Mouse (Mus musculus) layer of hippocampus, postnatal 14 days (tissue): Measurements from ENCODE around the gene Syk. TPM values are rescaled to one million over a fixed set of nuclear protein-coding genes. Genes with fewer than 3 reads are reported as not detected.

Source experiments
- DNase-seq, 2 experiments: peaks; one replicate each; pipeline ENCODE4 v3.0.0; 2021 to 2022; ENCODE audit warnings: low spot score in 2 of 2, mixed read lengths in 1 of 2
- total RNA-seq, 2 experiments: library from RNA; stranded (reverse); gene quantifications; 2 replicates each; pipeline ENCODE4 v1.2.3; 2021

The Syk gene
- total RNA-seq, 2 experiments from 2014 or later: 4.7 to 5.6 TPM

DNA sequence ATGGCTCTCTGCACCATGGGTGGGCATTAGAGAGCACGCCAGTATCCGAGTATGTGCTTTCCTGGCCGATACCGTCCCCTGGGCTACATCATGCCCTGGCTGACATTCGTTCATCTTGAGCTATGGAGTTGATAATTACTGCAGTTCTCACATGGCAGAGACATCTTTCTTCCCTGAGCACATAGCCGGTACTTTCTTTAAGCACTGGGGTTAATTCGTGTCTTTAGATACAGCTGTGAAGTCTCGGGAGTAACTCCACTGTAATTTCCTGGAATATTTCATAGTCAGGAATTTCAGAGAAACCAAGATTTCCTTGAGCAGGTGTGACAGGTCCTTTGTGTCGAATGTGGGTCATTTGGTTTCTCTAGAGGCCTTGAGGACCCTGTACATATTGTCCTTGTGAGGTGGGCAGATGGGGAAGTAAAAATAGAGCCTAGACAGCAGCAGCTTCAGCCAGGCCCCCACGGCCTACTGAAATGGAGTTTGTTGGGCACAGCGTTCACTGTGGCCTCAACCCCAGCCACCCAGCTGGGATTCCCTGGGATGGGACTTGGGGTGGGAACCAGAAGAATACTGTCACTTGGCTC, 14.2 kb downstream of the Syk start:
- no peak for DNase-seq

DNA sequence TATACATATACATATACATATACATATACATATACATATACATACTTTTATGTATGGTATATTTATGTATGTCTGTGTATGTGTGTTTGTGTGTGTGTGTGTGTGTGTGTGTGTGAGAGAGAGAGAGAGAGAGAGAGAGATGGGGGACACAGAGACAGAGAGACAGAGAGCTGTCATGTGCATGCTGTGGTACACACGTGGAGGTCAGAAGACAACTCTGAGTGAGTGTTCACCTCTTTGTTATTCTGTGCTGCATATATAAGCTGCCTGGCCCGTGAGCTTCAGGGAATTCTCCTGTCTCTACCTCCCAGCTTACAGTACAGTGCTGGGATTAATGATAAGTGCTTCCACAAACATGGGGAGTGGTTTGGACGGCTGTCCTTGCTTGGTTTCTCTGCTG, 15.3 kb downstream of the Syk start:
- no peak for DNase-seq

DNA sequence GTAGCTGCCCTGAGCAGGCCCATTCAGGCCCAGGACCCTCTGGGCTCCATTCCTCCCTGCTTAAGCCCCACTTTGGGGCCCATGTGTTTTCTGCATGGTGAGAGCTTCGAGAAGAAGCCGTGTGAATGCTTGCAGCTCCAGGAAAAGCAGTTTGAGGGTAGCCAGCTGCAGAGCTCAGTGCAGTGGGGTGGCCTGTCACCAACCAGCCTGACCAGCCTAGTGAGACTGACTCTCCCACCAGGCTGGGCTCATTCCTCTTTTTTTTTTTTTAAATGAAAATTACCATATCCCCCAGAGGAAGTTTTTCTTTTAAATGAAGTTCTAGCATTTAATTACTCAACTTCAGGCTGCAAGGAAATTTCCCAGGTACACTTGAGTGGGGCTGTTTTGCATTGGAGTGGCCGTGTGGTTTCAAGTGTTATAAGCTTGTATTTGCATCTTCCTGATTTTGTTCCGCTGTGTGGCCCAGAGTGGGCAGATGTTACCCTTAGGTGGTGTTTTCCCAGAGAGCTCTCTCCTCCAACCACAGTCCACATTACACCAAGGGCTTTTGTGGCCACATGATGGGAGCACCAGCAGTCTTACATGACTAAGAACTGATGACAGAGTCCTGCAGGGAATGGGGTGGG, 17.2 kb downstream of the Syk start:
- no peak for DNase-seq

DNA sequence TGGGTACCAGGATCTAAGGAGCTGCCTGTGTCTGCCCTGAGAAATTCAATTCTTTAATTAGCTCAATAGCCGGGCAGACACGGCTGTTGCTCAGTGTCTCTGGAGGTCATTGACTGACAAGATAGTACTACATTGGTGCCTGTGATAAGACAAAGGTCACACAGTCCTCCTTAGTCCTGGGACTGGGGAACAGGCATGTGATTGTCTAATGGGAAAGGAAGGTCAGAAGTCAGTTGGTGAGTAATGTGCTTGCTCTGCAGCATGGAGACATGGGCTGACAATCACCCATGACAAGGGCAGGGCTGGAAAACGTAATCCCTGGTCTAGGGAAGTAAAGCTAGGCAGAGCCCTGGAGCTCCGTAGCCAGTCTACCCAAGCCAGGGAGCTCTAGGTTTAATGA, 19.8 kb downstream of the Syk start:
- DNase-seq: no peak

DNA sequence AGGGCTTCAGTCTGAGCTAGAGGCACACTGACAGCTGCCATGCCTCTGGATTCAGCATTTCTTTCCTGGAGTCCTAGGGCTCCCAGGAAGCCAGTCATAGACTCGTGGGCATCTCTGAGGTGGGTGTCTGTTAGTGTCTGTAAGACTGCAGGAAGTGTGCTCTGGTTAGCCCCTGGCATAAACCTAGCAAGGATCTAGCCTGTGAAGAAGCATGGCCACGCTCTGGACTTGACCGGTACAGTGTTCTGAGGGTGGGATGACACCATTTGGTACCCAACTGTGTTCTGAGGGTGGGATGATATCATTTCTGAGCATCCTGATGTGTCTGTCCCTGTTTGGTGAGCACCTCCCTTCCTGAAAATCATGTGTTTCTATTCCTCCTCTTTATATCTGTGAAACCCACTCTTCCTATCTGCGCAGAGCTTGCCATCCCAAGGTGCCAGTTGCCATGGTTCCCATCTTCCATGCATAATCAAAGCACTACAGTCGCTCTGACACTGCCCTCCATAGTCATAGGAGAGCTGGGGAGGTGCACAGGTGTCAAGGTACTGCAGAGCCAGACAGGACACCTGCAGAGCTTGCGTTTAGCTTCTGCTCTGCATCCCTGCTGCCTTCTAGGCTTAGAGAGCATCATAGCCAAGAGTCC, 20.9 kb downstream of the Syk start:
- DNase-seq: no peak

DNA sequence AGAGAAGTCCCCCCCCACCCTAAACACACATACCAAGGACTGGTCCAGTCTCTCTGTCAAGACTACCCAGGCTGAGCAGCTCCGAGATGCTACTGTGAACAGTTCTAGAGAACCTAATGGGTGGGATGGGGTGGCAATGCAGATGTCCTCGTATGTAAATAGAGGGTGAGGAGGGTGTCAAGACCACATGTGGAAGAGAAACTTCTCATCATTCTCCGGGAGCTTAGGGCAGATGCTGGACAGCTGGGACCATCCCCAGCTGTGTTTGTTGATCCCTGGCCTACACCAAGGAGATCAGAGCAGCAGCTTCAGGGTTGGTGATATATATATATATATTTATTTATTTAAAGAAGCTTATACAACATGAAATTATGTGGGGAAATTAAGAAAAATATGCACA, 22.0 kb downstream of the Syk start:
- DNase-seq: no peak

DNA sequence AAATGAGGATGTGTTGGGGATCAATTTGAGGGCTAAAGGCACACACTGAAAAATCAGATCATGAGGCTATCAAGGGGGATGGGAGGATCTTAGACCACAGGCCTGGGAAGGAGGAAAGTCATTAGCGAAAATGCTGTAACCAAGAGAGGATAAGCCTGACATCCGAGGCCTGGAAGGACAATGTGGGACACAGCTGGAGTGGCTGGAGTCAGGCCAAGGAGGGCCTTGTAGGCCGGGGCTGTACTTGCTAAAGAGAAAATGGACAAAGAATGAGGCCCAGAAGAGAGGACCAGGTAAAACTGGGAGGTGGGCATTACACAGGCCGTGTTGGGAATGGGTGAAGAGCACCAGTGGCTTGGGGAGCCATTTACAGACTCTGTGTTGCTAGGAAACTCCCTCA, 22.9 kb downstream of the Syk start:
- DNase-seq: no peak

DNA sequence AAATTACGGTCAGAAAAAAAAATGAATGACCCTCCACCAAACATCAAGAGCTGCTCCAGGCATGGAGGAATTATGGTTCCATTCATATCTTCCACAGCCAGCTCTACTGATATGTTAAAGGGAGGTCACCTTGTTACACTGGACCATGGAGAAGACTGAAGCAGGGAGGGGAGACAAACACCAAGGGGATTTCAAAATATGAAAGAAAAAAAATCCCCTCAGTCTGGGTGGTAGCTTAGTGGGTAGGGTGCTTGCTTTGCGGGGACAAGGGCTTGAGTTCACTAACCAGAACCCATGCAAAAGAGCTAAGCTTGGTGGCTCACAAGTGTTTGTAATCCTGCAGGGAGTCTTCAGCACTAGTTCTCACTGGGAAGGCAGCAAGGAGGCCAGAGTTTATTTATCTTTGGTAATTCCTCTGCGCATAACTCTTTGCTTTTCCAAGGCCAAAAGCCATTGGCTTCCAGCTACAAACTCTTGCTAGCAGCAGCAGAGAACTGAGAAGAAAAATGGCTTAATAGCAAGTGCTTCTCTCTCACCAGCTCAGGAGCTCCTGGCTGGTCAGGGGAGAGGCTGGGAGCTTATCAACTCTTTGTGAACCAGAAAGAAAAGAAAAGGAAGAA, 23.8 kb downstream of the Syk start:
- no peak for DNase-seq

DNA sequence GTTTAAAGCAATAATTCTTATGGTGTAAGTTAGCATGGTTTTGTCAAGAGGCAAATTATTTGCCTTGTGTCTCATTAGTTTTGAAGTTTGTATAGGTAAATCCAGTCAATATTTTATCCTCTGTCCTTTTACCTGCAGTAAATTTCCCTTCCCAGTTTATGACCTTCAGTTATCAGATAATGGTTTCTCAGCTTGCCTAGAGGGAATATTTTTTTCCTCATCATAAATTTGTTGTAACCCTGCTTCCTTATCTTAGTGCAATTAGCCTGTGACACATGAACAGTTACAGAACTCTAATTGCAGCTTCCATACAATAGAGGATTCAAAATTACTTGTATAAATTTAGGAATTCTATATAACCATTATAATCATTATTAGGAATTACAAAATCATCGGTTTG, 25.0 kb downstream of the Syk start:
- no peak for DNase-seq

DNA sequence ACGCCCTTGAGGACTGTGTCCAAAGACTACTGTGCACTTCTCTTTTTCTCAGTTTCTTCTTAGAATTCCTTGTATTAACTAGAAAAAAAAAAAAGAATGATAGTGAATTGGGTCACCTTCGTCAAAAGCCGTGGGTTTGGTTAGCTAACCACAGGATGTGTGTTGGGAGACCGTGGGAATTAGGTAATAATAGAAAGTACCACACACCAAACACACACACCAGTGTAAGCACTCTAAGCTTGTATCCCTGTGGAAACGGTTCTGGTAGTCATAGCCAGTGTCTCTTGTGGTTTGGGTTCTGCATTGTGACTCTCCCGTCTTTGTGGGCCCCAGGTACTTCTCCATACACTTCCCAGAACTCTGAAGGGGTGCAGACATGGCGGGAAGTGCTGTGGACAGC, 27.5 kb downstream of the Syk start:
- no peak for DNase-seq

DNA sequence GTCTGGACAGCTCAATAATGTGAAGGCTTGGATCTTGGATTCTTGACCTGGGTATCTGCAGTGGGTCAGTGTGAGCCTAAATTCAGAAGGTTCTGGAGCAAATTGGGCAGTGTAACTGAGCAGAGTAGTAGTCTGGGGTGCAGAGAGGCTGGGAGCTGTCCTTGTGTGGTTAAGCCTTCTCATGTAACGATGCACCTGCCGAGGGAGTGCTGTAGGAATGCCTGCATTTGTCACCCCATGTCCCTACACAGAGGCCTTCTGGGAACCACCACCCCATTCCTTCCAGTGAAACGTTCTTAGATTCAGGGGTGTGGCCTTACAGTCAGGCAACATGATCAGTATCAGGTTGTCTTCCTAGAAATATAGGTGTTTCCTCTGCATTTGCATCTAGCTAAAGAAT, 30.3 kb downstream of the Syk start:
- no peak for DNase-seq

DNA sequence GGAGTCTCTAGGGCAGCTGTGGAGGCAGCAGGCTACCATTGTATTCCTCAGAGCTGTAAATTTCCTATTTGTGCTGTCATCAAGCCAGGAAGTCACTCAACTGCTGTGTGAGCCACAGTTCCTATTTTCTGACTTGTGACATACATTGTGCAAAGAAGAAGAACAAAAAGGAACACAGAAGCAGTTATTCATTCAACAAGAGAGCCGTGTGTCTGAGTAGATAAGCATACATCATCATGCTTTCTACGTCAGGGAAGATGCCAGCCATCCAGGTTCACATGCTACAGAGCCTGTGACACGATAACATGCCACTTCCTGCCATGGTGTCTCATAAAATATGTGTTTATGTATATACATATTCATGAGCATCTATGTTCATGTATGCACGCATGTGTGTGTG, 32.1 kb downstream of the Syk start:
- DNase-seq: no peak

DNA sequence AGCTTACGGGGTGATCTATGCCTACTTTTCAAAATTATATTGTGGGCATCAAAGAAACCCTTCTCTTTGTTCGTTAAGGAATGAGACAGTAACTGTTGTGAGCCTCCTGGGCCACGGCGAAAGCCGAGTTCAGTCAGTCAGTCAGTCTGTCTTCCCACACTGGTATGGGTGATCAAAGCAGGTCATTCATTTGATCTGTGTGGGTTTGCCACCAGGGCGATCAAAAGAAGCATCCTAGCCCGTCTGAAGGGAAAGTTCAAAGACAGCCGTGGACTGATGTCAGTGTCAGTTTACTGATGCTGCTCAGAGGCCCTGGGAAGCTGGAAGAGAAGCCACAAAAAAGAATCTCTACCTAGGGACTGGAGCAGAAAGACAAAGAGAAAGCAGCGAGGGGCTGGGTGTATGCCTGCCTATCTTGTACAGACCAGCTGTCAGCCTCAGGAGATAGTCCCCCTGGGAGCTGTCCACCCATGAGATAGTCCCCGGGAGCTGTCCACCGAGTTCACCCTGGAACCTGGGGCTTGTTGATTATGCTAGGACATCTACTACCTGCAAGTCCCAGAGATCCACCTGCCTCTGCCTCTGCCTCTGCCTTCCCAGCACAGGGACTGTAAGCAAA, 34.2 kb downstream of the Syk start:
- no peak for DNase-seq

DNA sequence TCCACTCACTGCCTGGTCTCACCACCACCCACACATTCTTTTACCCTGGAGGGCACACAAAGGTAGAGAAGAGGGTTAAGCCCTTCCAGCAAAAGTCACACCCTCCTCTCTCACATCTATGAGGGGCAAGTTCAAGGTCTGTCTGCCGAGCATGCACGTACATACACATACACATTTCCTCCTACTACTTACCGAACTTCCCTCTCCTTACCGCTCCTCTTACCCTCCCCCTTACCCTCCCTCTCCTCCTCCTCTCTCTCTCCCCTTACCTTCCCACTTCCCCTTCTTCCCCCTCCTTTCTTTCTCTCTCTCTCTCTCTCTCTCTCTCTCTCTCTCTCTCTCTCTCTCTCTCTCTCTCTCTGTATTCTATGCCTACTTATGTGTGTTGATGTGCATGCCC, 35.6 kb downstream of the Syk start:
- DNase-seq: no peak

DNA sequence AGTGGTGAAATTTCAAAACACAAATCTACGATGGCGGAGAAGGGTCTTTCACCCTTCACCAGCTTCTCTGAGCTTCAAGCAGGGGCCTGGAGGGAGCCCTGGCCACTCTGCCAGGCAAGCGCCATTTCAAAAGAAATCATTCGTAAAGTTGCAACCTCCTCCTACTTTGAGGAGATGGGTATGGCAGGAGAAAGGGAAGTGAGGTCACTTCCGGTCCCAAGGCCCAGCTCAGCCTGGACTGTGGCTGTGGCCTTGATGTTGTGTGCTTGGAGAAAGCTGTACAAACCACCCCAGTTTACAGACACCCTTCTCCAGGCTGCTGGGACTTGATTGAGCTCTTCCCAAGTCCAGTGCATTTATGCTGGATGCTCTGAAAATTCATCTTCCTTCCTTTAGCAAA, 36.5 kb downstream of the Syk start:
- DNase-seq: no peak

DNA sequence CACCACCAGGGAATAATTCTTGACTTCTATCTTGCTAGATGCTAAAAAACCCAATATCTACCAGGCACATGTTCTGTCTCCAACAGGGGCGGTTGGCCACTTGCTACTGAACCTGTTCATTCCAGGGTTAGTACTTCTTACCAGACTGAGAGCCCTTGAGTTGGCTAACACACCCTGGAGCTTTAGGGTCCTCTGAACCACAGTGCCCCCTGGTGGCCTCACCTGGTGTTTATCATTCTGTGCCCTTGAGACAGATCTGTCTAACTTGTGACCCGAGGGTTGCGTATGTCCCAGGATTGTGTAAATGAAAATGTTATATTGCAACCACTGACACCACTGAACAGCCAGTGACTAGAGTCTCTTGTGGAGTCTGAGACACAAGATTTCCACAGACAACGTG, 41.1 kb downstream of the Syk start:
- peak; percentile 61 to 71 for DNase-seq

DNA sequence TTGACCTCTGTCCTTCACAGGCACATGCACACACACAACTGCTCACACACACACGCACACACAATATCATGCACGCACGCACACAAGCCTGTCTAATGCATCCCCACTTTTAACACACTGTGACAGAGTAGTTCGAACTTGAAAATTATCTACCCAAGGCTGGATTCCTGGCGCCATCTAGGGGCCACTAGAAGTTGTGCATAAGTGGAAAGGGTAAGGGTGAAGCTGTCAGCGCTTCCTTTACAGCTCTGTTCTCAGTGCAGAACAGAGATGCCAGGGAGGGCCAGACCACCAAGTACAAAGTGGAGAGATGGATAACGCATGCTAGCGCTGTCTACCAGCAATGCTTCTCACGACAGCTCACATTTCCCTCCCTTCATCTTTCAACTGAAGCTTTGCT, 45.6 kb downstream of the Syk start:
- peak; percentile 38 to 54 for DNase-seq

DNA sequence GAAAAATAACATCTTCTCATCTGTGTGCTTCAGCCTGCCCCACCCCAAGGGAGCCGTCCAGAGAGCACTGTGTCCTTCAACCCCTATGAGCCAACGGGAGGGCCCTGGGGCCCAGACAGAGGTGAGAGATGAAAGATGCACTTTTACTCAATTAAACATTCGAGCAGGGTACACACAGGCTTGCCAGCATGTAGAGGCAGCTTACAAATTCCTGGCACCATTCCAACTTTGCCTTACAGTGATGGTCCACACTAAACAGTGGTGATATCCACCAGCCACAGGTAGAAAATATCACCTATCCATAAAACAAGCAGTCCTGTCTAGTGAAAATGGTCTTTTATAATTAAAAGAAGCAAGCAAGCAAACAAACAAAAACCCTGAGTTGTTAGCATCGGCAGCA, 48.7 kb downstream of the Syk start:
- no peak for DNase-seq

DNA sequence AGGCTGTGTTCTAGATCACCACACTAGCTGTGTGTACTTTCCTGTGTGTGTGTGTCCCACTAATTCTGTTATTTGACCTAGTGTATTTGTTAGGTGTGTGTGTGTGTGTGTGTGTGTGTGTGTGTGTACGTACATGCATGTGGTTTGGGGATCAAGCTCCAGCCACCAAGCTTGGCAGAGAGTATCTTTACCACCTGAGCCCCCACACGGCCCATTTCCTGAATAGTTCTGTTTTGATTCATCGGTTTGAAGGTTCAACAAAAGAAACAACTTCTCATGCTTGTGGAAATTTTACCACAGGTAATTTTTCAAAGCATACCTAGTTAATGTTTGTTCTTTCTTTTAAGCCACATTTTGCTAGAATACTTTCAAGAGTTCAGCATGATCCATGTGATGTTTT, 52.5 kb downstream of the Syk start:
- no peak for DNase-seq

DNA sequence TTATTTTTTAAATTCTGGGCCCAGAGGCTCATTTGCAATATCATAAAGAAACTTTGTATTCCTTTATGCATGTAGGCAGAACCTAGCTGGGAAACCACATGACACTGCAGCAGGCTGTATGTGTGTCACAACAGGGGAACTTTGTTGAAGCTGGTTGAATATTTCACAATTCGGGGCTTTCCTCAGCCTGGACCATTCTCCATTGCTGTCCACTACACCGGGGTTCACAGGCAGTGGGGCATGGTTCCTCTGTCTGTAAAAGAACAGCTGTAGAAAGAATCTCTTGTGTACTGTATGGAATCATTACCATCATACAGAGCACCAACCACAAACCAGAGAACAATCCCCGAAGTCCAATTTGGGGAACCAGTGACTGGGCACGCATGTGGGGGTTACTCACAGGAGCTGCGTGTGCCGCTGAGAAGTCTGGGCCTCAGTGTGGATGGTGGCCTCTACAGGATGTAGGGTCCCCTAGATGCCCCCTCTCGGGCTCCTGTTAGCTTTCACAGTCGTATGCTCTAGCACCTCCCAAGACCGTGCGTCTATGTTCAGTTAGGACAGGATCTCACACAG, 53.3 kb downstream of the Syk start:
- DNase-seq: no peak

DNA sequence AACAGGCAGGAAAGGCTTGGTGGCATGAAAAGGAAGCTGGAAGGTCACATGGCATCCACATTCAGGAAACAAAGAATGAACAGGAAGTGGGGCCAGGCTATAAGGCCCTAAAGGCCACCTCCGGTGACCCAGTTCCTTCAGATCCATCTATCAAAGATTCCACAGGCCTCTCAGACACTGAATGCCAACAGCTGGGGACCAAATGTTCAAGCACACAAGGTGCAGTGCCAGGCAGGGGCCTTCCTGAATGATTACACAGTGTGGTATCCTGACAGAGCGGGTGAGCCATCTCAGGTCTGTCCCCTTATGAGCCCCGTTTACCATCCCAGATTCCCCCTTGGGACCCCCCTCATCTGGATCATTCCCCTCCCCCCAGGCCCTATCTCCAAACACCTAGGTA, 63.6 kb downstream of the Syk start:
- DNase-seq: no peak
